Mouse (Mus musculus): ENCODE data around the gene Sfxn1. TPM values are rescaled to one million over a fixed set of nuclear protein-coding genes. Genes with fewer than 3 reads are reported as not detected.

The Sfxn1 gene
- polyA plus RNA-seq, 1 experiment from 2014 or later, result 67.7 TPM

- no peaks in the 10 kb centered on the region for H3K9me3 ChIP-seq (ENCODE audit: low read length)
- H3K27me3 ChIP-seq (ENCODE audit: insufficient read depth, low read length), result no peaks in the 10 kb centered on the region
- 0 out of 2 replicates have a peak, but pooled peaks cover 3% of the 10 kb centered on the region for H3K36me3 ChIP-seq (replicated peaks; ENCODE audit: insufficient read depth, low read length)
- H3K9ac ChIP-seq (replicated peaks), result 0 out of 2 replicates have a peak overlapping the region, but pooled peaks have one; percentile 18
- peak overlapping the region; percentile 71 for H3K4me2 ChIP-seq (ENCODE audit: low read depth, low read length)
- ATAC-seq (peak; percentile 4), DNase-seq (peak; percentile 62)
- WGBS (ENCODE audit: insufficient replicate concordance), result 43% methylated on average over 2 of the region's 2 CpGs
- TF ChIP-seq CTCF (IDR thresholded peaks at IDR 0.05; ENCODE audit: low read depth) (no peak), EP300 (IDR thresholded peaks at IDR 0.05; ENCODE audit: low read depth) (no peak)
- peak overlapping the region; percentile 89 for H3K4me3 ChIP-seq (ENCODE audit: low read depth, low read length)
- H3K27ac ChIP-seq (ENCODE audit: low read depth), result peak overlapping the region; percentile 98
- peaks cover 29% of the 10 kb centered on the region for H3K4me1 ChIP-seq (ENCODE audit: insufficient read depth)
These were observed 1.8 kb downstream of the Sfxn1 start for GRCm38 (mm10) chr13:54073491-54073890.

GRCm38 (mm10) chr13:54075416-54075815 is 3.7 kb downstream of the Sfxn1 start:
- no peak overlapping the region for H3K9ac ChIP-seq (replicated peaks)
- H3K27me3 ChIP-seq (ENCODE audit: insufficient read depth, low read length), result no peaks in the 10 kb centered on the region
- H3K27ac ChIP-seq (ENCODE audit: low read depth), result peak overlapping the region; percentile 98; the same call in 1 of the 2 replicates
- H3K4me1 ChIP-seq (ENCODE audit: insufficient read depth), result peaks cover 45% of the 10 kb centered on the region
- TF ChIP-seq CTCF (IDR thresholded peaks at IDR 0.05; ENCODE audit: low read depth) (no peak), EP300 (IDR thresholded peaks at IDR 0.05; ENCODE audit: low read depth) (no peak)
- H3K4me3 ChIP-seq (ENCODE audit: low read depth, low read length), result no peak overlapping the region
- 0 out of 2 replicates have a peak, but pooled peaks cover 3% of the 10 kb centered on the region for H3K36me3 ChIP-seq (replicated peaks; ENCODE audit: insufficient read depth, low read length)
- no peak for DNase-seq
- H3K9me3 ChIP-seq (ENCODE audit: low read length), result no peaks in the 10 kb centered on the region
- ATAC-seq, result no peak
- WGBS (ENCODE audit: insufficient replicate concordance), result 78% methylated on average over 2 of the region's 2 CpGs
- no peak overlapping the region for H3K4me2 ChIP-seq (ENCODE audit: low read depth, low read length)

GRCm38 (mm10) chr13:54076051-54076450 is 4.4 kb downstream of the Sfxn1 start:
- H3K27ac ChIP-seq (ENCODE audit: low read depth), result peak overlapping the region; percentile 87
- 82% methylated on average over 6 of the region's 6 CpGs for WGBS (ENCODE audit: insufficient replicate concordance)
- DNase-seq, result no peak

GRCm38 (mm10) chr13:54076762-54077460 is 5.2 kb downstream of the Sfxn1 start:
- Histone ChIP-seq H3K9ac (replicated peaks) (no peak overlapping the region), H3K4me1 (ENCODE audit: insufficient read depth) (peaks cover 57% of the 10 kb centered on the region), H3K4me2 (ENCODE audit: low read depth, low read length) (0 out of 2 replicates have a peak overlapping the region, but pooled peaks have one; percentile 13), H3K36me3 (replicated peaks; ENCODE audit: insufficient read depth, low read length) (0 out of 2 replicates have a peak, but pooled peaks cover 3% of the 10 kb centered on the region), H3K27ac (ENCODE audit: low read depth) (peak overlapping the region; percentile 87), H3K4me3 (ENCODE audit: low read depth, low read length) (no peak overlapping the region), H3K9me3 (ENCODE audit: low read length) (no peaks in the 10 kb centered on the region), H3K27me3 (ENCODE audit: insufficient read depth, low read length) (no peaks in the 10 kb centered on the region)
- DNase-seq (no peak), ATAC-seq (peak; percentile 62)
- no peak for TF ChIP-seq CTCF (IDR thresholded peaks at IDR 0.05; ENCODE audit: low read depth)
- TF ChIP-seq EP300 (IDR thresholded peaks at IDR 0.05; ENCODE audit: low read depth), result no peak
- WGBS (ENCODE audit: insufficient replicate concordance), result 65% methylated on average over 11 of the region's 11 CpGs

More at GRCm38 (mm10) chr13:54076051-54076450, 4.4 kb downstream of the Sfxn1 start:
- Histone ChIP-seq H3K4me1 (ENCODE audit: insufficient read depth) (peaks cover 51% of the 10 kb centered on the region), H3K36me3 (replicated peaks; ENCODE audit: insufficient read depth, low read length) (0 out of 2 replicates have a peak, but pooled peaks cover 3% of the 10 kb centered on the region), H3K9ac (replicated peaks) (no peak overlapping the region), H3K27me3 (ENCODE audit: insufficient read depth, low read length) (no peaks in the 10 kb centered on the region), H3K9me3 (ENCODE audit: low read length) (no peaks in the 10 kb centered on the region), H3K4me3 (ENCODE audit: low read depth, low read length) (no peak overlapping the region), H3K4me2 (ENCODE audit: low read depth, low read length) (no peak overlapping the region)
- TF ChIP-seq EP300 (IDR thresholded peaks at IDR 0.05; ENCODE audit: low read depth) (no peak), CTCF (IDR thresholded peaks at IDR 0.05; ENCODE audit: low read depth) (no peak)
- ATAC-seq, result no peak

- 71% methylated on average over 11 of the region's 11 CpGs for WGBS (ENCODE audit: insufficient replicate concordance)
- ATAC-seq (no peak), DNase-seq (no peak)
- Histone ChIP-seq H3K36me3 (replicated peaks; ENCODE audit: insufficient read depth, low read length) (0 out of 2 replicates have a peak, but pooled peaks cover 3% of the 10 kb centered on the region), H3K9me3 (ENCODE audit: low read length) (no peaks in the 10 kb centered on the region), H3K4me2 (ENCODE audit: low read depth, low read length) (peak overlapping the region; percentile 13), H3K27me3 (ENCODE audit: insufficient read depth, low read length) (no peaks in the 10 kb centered on the region), H3K4me1 (ENCODE audit: insufficient read depth) (peaks cover 57% of the 10 kb centered on the region), H3K27ac (ENCODE audit: low read depth) (peak overlapping the region; percentile 87), H3K9ac (replicated peaks) (no peak overlapping the region), H3K4me3 (ENCODE audit: low read depth, low read length) (no peak overlapping the region)
- TF ChIP-seq CTCF (IDR thresholded peaks at IDR 0.05; ENCODE audit: low read depth) (no peak), EP300 (IDR thresholded peaks at IDR 0.05; ENCODE audit: low read depth) (no peak)
These were observed 6.0 kb downstream of the Sfxn1 start for GRCm38 (mm10) chr13:54077470-54078174.
